Mouse (Mus musculus) small intestine, adult 10 weeks (tissue): ENCODE measurements around the gene Ankrd35. TPM values are rescaled to one million over a fixed set of nuclear protein-coding genes. Genes with fewer than 3 reads are reported as not detected.

ENCODE experiments used
- polyA plus RNA-seq: library from polyadenylated mRNA; stranded (reverse); fragments of 350-450 nt; fragmentation: Illumina TruSeq; extraction: RNeasy Lipid Tissue Mini Kit (QIAGEN cat#74804); gene quantifications from one replicate; pipeline ENCODE4 v1.2.3, GENCODE M21; 2014; ENCODE audit warnings: low replicate concordance

The Ankrd35 gene
- polyA plus RNA-seq = 0.15 TPM

GRCm38 (mm10) chr3:96669727-96670468 lies at the start of gene Ankrd35:
Ankrd35 (plus strand) TSS chr3:96670131.

GRCm38 (mm10) chr3:96629729-96630600 lies 40.0 kb upstream of the Ankrd35 start, which contains the start of gene Rbm8a:
Rbm8a (plus strand) TSS chr3:96629933.

DNA sequence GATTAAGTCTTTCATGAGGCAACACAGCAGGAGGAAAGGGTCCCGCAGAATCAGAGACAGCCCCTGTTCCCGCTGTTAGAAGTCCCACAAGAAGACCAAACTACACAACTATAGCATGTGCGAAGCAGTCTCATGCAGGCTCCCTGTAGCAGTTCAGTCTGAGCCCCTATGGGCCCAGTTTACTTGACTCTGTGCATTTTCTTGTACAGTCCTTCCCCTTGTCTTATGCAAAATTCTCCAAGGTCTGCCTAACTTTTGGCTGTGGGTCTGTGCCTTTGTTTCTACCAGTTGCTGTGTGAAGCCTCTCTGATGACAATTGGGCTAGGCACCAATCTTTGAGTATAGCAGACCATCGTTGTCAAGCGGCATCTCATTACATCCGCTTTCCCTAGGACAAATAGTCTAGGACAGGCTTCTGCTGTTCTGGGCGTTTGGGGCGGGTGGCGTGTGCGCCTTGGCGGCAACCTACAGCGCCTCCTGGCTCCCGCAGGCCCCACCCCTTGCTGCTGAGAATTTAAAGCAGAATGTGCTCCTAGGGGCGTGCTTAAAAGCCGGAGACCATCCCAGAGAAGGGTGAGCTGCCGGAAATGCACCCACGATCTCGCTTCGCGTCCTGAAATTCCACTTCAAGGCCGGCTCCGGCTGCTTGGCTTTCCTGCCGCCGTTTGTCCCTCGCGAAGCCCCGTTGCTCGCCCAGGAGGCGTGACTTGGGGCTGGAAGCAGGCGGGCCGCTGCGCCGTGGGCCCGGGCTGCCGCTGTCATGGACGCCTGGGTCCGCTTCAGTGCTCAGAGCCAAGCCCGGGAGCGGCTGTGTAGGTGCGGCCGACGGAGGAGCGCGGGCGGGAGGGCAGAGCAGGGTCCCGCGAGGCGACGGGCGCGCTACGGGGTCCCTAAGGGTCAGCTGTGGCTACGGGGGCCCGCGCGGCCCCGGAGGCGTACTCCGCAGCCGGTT lies 34.7 kb upstream of the Ankrd35 start, which contains the start of the genes Pex11b and Gm42957:
Pex11b (plus strand) TSS at position 449 of the 952 bp plus-strand sequence.
Gm42957 (plus strand) TSS at position 547 of the 952 bp plus-strand sequence.

GRCm38 (mm10) chr3:96645018-96645649 lies 24.8 kb upstream of the Ankrd35 start, which contains the start of gene Itga10:
Itga10 (plus strand) TSS chr3:96645584.

DNA sequence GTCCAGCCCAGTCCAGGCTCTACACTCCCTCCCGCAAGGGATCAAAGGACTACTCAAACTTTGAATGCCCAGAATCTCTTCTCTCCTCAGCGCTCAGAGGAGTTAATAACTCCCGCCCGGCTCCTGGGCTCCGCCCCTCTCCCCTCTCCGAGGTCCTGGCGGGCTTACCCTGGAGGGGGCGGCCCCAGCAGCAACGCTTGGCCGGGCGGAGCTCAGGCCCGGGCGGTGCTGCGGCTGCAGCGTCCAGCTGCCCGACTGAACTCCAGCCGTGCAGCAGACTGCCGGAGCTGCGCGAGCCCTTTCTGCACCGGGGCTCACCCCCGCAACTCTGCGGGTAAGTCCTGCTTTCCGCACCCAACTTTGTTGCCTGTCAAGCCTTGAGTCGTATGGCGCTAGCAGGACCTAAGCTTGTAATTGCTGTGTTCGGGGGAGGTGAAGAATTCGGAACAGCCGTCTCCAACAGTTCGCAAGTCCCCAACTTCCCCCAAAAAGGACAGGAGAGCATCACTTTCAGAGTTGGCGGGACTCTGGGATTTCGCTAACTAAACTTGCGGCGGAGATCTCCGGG lies 26.4 kb downstream of the Ankrd35 start, which contains the start of gene Pias3:
Pias3 (plus strand) TSS at position 187 of the 568 bp plus-strand sequence.

DNA sequence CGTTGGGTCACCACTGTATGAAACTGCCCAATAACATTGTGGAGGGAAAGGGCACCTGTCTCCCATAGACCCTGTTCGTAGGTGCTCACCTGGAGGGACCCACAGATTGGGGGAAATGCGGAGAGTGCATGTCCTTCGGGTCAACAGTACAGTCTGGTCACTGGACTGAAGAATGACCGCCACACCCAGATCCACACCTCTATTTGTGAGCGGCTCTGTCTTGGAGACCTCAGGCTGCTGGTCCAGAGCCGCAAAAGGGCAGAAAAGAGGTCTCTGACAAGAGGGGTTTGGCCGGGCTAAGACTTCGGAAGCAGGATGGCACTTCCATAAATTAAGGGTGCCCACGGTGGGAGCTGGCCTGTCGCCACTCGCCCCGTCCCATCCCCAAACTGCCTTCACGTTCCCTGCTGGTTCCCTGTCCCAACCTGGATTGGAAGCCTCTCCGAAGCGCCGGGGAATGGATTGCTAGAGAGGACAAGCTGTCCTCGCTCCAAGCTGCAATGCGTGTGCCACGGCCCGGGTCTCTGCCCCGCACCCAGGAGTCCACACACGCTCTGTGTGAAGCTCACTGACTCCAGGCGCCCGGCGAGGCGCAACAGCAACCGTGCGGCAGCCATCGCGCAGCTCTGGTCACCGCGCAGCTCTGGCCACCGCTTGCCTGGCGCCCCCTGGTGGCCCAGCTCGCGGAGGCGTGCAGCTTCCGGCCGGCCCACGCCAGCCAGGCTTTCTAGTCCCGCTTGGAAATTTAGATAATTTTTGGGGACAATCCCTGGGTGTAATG lies 38.2 kb downstream of the Ankrd35 start, which contains the start of gene Nudt17:
Nudt17 (minus strand) TSS at position 660 of the 781 bp plus-strand sequence.

GRCm38 (mm10) chr3:96727343-96727827 lies 57.5 kb downstream of the Ankrd35 start, which contains the start of the genes Polr3c and Rnf115:
Polr3c (minus strand) TSS chr3:96727628.
Rnf115 (plus strand) TSS chr3:96727664.

Other genes with a start within 250 kb of the Ankrd35 start
- not detected for gene BC107364, start 217.8 kb upstream of the Ankrd35 start, polyA plus RNA-seq
- not detected for gene Hfe2, start 145.0 kb upstream of the Ankrd35 start, polyA plus RNA-seq
- gene Txnip, start 112.2 kb upstream of the Ankrd35 start, polyA plus RNA-seq = 165 TPM
- gene Gm16253, start 93.1 kb upstream of the Ankrd35 start, polyA plus RNA-seq = not detected
- gene Polr3gl, start 76.0 kb upstream of the Ankrd35 start, polyA plus RNA-seq = 36.4 TPM
- gene Ankrd34a, start 73.5 kb upstream of the Ankrd35 start, polyA plus RNA-seq = not detected
- 6.1 TPM for gene Lix1l, start 69.0 kb upstream of the Ankrd35 start, polyA plus RNA-seq
- gene Rbm8a, start 40.2 kb upstream of the Ankrd35 start, polyA plus RNA-seq = 26.9 TPM
- gene Pex11b, start 34.8 kb upstream of the Ankrd35 start, polyA plus RNA-seq = 12.0 TPM
- gene Gm42957, start 34.7 kb upstream of the Ankrd35 start, polyA plus RNA-seq = not detected
- gene Itga10, start 24.5 kb upstream of the Ankrd35 start, polyA plus RNA-seq = 0.15 TPM
- gene Pias3, start 26.3 kb downstream of the Ankrd35 start, polyA plus RNA-seq = 1.9 TPM
- gene Nudt17, start 38.4 kb downstream of the Ankrd35 start, polyA plus RNA-seq = not detected
- gene Polr3c, start 57.5 kb downstream of the Ankrd35 start, polyA plus RNA-seq = 28.3 TPM
- 191 TPM for gene Rnf115, start 57.5 kb downstream of the Ankrd35 start, polyA plus RNA-seq
- 116 TPM for gene Pdzk1, start 159.2 kb downstream of the Ankrd35 start, polyA plus RNA-seq
- gene Cd160, start 159.2 kb downstream of the Ankrd35 start, polyA plus RNA-seq = 3.3 TPM
- gene Gja5, start 234.6 kb downstream of the Ankrd35 start, polyA plus RNA-seq = 0.11 TPM
- gene Gpr89, start 235.2 kb downstream of the Ankrd35 start, polyA plus RNA-seq = 40.9 TPM